Mouse (Mus musculus) ovary, postnatal 36 days (tissue): Measurements from ENCODE around the gene Dedd.
"Not testable (repeated sequence)": the region's sequence is repeated elsewhere in the genome, so short reads cannot be mapped to it uniquely, and the experiment has no call there.

Experiments
- DNase-seq: peaks from one replicate; pipeline ENCODE4 v3.0.0; 2022; ENCODE audit warnings: low spot score, mixed read lengths

The Dedd gene

DNA sequence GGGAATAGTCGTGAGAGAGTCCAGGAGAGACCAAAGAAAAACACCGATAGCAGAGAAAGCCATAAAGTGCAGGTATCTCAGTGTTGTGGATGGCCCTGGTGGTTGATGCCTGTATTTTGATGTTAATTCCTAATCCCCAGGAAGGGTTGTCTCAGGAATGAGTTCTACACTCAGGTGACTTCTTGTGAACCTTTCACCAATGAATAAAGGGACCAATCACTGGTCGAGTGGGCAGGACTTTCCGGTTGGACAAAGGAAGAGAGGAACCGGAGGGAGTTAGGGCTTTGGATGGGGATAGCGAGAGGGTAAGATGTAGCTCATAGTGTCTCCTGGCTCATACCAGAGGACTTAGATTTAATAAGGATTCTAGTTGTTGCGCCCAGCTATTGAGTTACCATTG lies 9.2 kb upstream of the Dedd start:
- no peak for DNase-seq

DNA sequence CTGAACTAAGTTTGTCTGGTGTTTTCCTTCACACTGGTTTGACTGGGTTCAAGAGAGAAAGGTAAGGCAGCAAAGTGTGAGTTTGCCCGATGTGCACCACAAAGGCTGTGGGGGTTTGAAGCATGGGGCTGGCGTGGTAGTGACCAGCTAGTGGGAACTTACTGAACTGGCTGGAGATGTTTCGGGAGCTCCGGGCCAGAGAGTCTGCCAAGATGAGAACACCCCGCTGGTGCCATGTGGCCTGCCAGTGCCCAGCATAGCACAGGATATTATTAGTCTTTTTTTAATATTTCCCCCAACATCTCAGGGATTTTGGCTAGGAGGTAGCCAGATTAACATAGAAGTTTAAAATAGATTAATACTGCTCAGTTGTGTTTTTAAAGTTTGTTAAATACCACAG lies 8.8 kb upstream of the Dedd start:
- no peak for DNase-seq

DNA sequence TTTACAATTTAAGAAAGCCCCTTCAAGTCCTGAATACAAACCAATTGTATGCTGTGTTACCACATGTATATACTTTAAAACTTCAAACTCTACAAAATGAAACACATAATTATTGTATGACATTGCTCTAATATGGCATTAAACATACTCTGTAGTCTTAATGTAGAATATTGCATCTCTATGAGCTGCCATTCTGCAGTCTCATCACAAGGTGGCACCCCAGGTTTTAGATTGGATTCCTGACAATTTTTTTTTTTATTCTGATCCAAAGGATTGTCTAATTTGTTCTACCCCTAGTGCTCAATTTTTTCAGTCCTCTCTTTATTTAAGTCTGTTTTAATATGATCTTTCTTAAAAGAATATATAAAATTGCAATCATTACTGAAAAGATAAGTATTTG lies 7.5 kb upstream of the Dedd start:
- no peak for DNase-seq

DNA sequence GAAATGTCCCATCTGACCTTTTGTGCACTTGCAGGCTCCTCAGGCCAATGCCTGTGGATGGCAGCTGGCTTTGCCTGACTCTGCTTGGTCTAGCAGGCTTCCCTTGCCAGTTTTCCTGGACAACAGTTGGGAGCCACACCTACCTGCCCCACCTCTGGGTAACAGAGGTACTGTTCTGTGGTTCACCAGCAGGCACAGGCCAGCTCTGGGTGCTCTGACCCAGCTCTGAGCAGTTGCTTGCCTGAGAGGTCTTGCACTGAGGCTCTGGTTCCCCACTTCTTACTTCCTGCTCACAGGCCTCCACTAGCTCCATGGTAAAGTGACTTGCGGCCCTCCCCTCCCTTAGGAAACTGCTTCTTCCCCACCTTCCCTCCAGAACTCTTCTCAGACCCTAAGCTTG lies 6.9 kb upstream of the Dedd start:
- DNase-seq: no peak

DNA sequence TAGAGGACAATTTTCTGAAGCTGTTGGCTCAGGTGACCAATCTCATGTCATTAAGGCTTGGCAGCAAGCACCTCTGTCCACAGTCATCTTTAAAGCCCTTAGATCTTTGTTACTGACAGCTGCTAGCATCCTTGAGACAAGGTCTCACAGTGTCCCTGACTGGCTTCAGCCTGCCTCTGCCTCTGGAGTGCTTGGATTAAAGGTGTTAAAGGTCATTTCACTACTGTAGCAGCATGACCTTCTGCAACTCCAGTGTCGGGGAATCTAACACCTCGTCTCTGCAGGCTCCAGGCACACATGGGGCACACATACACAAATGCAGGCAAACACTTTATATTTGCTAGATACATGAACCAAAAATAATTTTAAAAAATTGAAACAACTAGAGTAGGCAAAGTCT lies 3.4 kb upstream of the Dedd start:
- no peak for DNase-seq

DNA sequence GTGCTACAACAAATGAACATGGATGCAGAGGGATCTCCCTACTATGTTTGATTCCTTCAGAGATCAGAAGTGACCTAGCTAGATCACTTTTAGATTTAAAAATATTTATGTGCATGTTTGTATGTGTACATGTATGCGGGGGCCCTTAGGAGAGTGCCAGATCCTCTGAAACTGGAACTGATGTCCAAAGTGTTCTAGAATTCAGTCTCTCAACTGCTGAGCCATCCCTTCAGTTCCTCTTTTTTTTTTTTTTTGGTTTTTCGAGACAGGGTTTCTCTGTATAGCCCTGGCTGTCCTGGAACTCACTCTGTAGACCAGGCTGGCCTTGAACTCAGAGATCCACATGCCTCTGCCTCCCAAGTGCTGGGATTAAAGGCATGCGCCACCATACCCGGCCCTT lies 2.4 kb upstream of the Dedd start:
- DNase-seq: not testable (repeated sequence)

DNA sequence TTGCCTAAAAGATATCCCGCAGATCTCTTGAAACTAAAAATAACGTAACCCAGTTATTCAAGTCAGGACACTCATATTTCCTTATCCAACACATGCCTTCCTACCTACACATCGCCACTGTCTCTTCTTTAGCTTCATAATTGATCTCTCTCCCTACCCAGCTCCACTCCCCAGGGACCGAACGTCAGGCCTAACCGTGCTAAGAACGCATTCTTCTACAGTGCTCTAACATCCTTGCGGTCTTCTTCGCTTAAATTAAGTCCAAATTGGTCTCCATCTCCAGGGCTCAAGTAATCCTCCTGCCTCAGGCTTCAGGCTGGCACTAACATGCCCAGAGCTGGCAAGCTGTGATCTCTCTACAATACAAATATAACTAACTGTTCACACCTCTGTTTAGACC lies 701 bp upstream of the Dedd start:
- DNase-seq: no peak

DNA sequence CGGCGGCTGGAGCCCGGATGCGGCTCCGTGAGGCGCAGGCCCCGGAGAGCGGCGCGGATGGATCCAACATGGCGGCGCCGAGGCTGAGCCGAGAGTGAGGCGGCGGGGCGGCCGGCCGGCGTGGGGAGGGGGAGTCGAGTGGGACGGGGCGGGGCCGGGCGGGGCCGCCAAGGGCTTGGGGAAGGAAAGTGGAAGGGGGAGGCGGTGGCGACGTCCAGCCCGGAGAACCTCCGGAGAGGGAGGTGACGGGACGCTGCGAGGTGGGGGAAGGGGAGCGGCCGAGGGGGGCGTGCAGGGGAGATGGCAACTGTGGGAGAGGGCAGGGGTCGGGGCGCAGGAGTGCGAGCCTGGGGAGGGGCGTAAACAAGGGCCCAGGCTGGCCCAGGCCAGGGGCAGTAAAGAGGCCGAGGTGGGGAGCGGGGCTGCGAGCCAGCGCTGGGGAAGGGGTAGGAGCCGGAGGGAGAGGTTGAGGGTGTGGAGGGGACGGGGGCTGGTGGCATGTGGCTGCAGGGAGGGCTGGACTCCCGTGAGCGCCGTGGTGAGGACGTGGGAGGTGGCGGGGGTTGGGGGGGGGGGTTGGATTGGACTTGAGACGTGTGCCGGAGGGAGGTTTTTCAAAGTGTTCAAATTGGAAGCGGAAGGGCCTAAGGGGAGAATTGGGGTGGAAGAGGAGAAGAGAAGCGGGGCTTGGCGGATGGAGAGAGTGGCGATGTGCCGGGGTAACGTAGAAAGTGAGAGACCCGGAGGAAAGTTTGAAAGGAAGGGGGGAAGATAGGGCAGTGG lies 679 bp downstream of the Dedd start:
- DNase-seq: no peak

DNA sequence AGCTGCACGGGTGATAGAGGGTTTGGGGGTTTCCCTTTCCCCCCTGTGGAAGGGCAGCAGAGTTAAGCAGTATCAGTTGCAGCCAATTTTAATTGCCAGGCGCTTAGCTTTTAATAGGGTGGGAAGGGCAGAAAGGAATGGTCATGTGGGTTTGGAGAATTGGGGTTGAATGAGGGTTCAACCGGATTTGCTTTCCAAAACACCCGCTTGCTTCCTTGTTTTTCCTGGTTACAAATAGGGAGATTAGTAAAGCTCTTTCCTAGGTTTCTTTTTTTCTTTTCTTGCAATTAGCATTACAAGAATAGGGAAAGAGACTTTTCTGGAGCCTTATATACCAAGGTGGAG lies 1.2 kb downstream of the Dedd start:
- DNase-seq: no peak

DNA sequence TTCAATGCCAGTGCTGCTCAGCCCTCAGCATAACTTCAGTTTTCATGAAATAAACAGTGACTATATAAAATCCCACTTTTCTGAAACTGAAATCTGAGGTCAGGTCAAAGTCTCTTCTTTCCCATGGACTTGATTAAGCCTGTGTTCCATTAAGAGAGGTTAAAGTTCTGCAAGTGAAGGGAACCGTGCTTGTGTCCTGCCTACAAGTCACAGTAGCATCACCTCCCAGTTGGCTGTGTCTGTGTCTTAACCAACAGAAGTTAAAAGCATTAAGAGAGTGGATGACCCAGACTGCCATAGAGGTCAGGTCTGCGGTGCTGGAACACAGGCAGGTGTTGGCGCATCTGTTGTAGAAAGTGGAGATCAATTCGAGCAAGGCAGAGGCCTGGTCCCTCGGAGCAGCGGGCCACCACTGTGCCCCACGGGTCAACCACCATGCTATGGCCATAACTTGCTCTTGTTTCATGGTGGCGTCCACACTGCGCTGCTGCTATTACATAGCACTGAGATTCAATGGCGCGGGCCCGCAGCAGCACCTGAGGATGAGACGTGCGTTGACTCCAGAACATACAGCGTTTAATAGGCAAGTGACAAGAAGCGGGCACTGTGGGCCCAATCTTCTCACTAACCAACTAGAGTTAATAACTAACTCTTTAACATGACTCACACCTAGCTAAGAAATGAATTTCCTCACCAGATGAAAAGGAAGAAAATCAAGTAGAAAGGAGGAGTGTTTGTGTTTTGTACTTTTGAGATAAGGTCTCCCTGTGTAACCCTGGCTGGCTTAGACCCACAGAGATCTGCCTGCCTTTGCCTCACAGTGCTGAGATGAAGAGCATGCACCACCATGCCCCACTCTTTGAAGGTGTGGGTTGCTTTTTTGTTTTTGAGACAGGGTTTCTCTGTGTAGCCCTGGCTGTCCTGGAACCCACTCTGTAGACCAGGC lies 13.6 kb downstream of the Dedd start:
- DNase-seq: no peak

DNA sequence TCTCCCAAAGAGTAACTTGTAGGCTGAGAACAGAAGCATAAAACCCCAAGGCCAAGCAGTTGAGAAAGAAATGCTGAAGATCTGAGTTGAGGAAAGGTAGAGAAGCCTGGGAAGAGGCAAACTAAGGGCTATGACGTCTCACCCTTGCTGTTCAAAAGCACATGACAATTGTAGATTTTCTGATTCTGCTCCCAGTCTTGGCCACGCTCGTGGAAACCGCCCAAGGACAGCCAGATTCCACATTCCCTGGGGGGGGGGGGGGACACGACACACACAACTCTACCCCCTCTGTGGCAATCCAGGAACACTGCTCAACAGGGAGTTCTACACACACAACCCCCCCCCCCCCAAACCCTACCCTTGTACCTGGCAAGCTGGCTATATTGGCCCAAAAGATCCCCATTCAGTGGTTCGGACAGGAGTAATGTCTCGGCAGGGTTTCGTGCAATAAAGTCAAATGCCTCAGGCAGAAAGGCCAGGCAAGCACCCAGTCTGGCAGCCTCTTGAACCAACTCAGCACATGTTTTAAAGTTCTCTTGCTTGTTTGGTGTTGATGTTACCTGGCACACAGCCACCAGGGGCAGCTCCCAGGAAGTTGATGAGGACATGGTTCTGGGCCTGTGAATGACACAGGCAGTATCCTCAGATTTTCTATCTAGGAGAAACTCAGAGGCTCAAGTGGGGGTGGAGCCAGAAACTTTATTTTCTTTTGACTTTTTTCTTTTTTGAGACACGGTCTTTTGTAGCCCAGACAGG lies 15.2 kb downstream of the Dedd start:
- peak; percentile 38 for DNase-seq

DNA sequence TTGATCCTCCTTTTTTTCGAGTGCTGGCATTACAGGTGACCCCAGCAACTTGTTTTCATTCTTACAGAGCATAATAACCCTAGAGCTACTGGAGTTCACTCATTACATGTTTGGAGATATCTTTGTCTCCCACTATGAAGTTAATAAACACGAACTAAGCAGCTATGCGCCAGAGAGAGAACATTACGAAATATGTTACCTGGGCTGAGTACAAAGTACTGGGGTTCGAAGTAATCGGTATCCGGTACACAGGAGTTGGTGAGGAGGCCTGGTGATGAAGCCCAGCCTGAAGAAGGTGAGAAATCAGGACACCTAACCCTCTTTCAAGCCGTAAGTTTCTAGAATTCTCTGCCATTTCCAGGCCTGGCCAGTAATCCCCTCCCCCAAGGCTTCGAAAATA lies 15.8 kb downstream of the Dedd start:
- DNase-seq: no peak

DNA sequence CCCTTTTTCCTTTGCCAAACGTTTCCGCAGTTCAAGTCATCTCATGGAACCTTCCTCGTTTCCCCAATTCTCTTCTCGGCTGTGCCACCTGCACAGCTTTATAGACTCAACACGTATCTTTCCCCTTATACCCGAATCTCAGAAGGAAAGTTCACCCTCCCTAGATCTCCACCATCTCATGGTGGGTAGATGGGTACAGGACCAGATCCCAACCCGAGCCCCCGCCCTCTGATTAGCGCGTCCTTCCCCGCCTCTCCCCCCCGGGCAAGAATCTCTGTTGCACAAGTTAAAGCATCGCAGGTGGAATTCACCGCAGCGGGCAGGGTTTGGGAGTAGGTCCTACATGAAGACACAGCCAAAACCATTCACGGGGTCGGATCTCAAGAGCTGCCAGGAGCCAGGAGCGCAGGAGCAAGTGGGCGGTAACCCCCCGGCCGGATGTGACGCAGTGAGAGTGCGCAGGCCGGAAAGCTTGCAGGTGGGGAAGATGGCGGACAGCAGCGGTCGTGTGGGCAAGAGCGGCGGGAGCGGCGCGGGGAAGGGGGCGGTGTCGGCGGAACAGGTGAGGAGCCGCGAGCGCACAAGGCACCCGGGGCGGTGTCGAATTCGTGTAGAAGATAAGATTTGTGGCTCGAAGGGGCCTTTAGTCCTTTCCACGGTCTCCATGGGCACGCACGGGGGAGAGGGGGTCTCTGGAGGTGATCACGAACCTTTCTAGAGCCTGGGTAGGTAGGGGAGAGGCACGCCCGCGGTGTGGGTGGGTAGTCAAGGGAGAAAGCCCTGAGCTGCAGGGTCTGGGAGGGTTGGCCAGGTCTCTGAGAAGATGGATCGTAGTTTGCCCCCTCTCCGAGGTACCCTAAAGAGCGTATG lies 16.5 kb downstream of the Dedd start, which contains the start of the genes Nit1 and Pfdn2:
TSS of gene Nit1 (minus strand) at position 422 of the 870 bp plus-strand sequence.
TSS of gene Pfdn2 (plus strand) at position 446 of the 870 bp plus-strand sequence.
- peak; percentile 89 for DNase-seq

DNA sequence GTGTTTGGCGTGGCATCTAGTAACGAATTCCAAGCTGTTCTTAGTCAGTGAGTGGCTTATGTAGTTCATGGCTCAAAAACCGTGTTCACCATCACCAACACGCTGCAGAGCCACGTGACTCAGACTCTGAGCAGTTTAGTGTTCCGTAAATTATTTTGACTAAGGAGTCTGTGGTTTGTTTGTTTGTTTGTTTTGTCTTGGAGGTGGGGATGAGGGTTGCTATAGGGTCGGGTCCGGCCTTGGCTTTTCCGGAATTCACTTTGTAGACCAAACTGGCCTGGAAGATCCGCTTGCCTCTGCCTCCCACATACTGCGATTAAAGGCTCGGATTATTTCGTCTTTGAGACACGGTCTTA lies 17.1 kb downstream of the Dedd start:
- no peak for DNase-seq

DNA sequence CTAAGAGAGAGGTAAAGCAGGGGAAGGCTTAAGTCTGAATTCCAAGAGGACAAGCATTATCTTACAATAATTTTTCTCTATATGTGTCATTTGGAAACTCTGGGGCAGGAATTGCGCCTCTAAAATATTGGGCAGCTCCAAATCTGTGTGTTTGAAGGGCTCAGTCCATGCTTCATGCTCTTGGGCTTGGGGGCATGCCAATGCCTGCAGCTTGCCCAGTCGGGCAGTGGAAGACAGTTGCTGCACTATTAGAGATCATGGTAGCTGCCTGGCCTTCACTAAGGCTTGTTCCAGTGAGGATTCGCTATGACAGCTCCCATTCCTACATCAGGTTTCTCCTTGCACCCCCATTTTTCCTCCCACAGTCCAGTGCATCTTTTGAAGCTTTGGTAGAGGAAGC lies 19.7 kb downstream of the Dedd start:
- DNase-seq: no peak

DNA sequence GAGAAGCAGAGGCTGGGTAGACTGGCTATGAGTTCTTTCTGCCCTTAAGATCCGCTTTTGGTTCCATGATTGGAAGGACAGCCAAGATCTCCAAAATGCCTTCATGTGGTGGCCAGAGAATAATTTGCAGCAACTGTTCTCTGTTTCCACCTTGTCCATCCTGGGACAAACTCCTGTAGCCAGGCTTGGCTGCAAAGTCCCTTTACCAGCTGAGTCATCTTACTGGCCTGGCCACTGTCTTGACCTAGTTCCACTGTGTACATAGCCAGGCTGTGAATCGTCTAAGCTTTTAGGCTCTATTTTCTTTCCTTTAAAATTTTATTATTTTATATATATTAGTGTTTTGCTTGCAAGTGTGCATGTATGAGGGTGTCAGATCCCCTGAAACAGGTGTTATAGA lies 20.3 kb downstream of the Dedd start:
- no peak for DNase-seq

DNA sequence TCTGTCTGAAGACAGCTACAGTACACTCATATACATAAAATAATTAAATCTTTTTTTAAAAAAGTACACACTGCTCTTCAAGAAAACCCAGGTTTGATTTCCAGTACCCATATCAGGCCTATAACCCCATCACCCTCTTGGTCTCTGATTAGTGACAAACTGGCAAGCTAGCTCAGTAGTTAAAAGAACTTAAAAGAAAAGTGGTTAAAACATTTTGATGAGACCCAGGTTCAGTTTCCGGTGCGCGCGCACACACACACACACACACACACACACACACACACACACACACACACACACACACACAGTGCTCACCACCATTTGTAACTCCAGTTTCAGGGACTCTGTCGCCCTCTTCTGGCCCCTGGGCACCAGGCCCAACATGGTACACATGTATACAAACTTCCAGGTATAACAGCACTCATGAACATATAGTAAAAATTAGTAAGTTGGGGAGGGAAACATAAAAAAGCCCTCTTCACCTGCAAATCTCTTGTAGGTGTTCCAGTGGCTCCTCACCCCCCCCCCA lies 26.9 kb downstream of the Dedd start:
- no peak for DNase-seq

DNA sequence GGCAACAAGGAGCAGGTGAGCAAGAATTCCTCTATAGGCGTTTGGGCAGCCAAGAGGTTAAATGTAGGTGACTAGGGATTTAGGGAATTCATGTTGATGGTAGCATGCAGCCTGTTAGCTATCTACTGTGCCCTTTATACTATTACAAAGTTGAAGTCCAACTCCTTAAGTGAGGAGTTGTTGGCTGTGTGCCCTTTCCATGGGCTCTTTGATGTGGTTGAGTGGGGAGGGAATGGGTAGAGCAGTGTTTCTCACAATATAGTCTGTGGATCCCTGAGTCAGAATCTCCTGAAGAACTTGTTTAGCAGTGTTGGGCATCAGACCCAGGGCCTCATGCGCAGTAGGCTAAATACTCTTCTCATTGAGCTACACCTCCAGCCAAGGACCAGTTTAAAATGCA lies 27.9 kb downstream of the Dedd start:
- no peak for DNase-seq

DNA sequence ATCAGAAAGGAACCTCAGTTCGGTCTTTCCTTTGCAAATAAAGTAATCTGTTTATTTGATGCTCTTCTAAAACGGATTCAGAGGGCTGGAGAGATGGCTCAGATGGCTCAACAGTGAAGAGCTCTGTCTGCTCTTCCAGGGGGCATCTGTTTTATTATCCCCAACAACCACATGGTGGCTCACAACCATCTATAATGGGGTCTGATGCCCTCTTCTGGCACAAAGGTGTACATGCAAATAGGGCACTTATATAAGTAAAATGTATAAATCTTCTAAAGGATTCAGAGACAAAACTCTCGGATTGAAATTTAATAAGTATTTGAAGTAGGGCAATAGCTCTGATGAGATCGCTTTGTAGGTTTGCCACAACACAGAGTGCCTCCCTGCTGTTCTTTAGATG lies 29.5 kb downstream of the Dedd start:
- no peak for DNase-seq

DNA sequence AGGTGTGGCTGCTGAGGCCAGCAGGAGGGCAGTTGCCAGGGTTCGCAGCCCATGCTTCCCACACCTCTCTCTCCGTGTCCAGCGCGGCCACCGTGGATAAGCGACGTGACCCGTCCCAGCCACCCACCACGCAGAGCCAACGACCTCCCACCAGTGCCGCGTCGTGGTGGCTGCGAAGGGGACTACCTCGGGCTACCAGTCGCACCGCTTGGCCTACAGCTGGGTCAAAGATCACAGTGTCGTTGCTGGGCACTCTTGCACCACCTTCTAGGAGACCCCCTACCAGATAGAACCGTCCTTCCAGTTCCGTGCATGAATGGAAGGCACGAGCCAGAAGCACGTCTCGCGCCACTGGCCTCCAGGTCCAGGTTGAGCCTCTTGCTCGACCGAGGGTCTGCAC lies 31.3 kb downstream of the Dedd start:
- DNase-seq: peak; percentile 33

DNA sequence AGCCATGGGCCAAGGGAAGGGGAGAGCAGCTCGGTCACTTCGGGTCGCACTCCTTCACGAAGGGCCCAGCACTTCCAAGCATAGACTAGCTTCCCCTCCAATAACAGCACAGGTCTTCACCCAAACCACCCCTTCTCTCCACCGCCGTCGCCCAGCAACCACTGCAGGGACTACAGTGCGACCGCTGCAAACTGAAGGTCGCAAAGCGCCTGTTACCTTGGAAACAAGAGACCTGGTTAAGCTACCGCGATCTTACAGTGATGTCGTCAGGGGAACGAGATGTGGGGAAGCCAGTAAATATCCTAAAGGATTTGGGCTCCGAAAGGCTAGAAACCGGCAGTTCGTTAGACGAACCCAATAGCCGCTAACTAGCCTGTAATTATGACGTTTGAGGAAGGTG lies 31.7 kb downstream of the Dedd start, which contains the start of gene Klhdc9:
TSS of gene Klhdc9 (minus strand) at position 143 of the 400 bp plus-strand sequence.
- peak; percentile 85 for DNase-seq
